Mouse (Mus musculus) forebrain, embryonic 12.5 days (tissue): ENCODE measurements around the gene Kin. TPM values are rescaled to one million over a fixed set of nuclear protein-coding genes. Genes with fewer than 3 reads are reported as not detected.
A peak's percentile ranks its signal among the peaks of the same experiment; 100 is the strongest.

ENCODE experiments used
- ATAC-seq: fragments of 200-750 bp; cut with Nextera tagmentation; 2 replicates; pipeline ENCODE4 v1.8.0; 2017; ENCODE audit warnings: moderate TSS enrichment; ENCODE audit not compliant: low FRiP score
- H3K27ac ChIP-seq: fragments of 300-500 bp; sonication (generic); 2 replicates; pipeline ENCODE4 v1.5.1; 2016; ENCODE audit warnings: mild to moderate bottlenecking
- H3K27me3 ChIP-seq: fragments of 300-500 bp; sonication (generic); 2 replicates; pipeline ENCODE4 v1.6.1; 2016; ENCODE audit warnings: mild to moderate bottlenecking
- H3K36me3 ChIP-seq: fragments of 300-500 bp; sonication (generic); replicated peaks from 2 replicates; pipeline ENCODE4 v1.6.1; 2016; ENCODE audit warnings: mild to moderate bottlenecking
- H3K4me1 ChIP-seq: fragments of 300-500 bp; sonication (generic); 2 replicates; pipeline ENCODE4 v1.6.1; 2016
- H3K4me2 ChIP-seq: fragments of 300-500 bp; sonication (generic); 2 replicates; pipeline ENCODE4 v1.6.1; 2016; ENCODE audit warnings: mild to moderate bottlenecking, moderate library complexity
- H3K4me3 ChIP-seq: fragments of 300-500 bp; sonication (generic); replicated peaks from 2 replicates; pipeline ENCODE4 v1.5.1; 2016; ENCODE audit warnings: mild to moderate bottlenecking
- H3K9ac ChIP-seq: fragments of 300-500 bp; sonication (generic); 2 replicates; pipeline ENCODE4 v1.6.1; 2016; ENCODE audit warnings: mild to moderate bottlenecking
- H3K9me3 ChIP-seq: fragments of 300-500 bp; sonication (generic); 2 replicates; pipeline ENCODE4 v1.6.1; 2016
- WGBS: fragments of 180-500 bp; shearing (Covaris S2); methylation state at CpG from one replicate; pipeline ENCODE4 v1.1.7; 2016; 5-methylcytosine and 5-hydroxymethylcytosine counted together
- polyA plus RNA-seq: library from polyadenylated mRNA; unstranded; fragments of >200 nt; fragmentation: Nextera tagmentation; extraction: Ambion mirVana; gene quantifications from 2 replicates; pipeline ENCODE4 v1.2.1, GENCODE M21; 2016

The Kin gene
- polyA plus RNA-seq, 1 experiment from 2014 or later: 44.9 TPM

GRCm38 (mm10) chr2:10079745-10080309 lies 566 bp upstream of the Kin start:
- Histone ChIP-seq H3K4me2 (peak overlapping the region; percentile 75), H3K9ac (peak overlapping the region; percentile 90), H3K4me3 (peak overlapping the region; percentile 89), H3K36me3 (0 out of 2 replicates have a peak, but pooled peaks cover 16% of the 10 kb centered on the region), H3K4me1 (peaks cover 27% of the 10 kb centered on the region), H3K27me3 (no peaks in the 10 kb centered on the region), H3K27ac (peak overlapping the region; percentile 87), H3K9me3 (no peaks in the 10 kb centered on the region)
- ATAC-seq: peak; percentile 6
- under 1% methylated on average over 28 of the region's 28 CpGs for WGBS

DNA sequence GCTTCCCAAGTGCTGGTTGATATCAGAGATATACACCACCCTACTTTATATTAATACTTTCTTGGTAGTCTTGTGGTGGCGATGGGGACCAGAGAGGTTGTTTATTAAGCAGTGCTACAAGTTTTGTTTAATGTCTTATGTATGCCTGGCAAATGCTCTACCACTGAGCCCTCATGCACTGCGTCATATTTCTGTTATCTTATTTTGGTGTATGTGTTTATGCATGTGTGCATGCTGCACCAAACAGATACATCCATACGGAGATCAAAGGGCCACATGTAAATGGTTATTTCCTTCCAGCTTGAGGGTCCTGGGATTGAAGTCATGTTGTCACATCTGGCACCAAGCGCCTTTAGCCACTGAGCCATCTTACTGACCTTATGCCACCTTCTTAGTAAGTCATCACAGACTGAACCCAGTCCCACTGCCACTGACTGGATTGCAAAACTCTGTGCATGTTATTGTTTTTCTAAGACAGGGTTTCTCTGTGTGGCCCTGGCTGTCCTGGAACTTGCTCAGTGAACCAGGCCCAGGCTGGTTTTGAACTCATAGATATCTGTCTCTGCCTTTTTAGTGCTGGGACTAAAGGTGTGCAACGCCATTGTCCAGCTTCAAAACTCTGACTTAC lies 1.2 kb downstream of the Kin start:
- H3K4me2 ChIP-seq: peak overlapping the region; percentile 68
- H3K9ac ChIP-seq: peak overlapping the region; percentile 90; the same call in 1 of the 2 replicates
- ATAC-seq: no peak
- no peaks in the 10 kb centered on the region for H3K9me3 ChIP-seq
- H3K36me3 ChIP-seq: peaks cover 26% of the 10 kb centered on the region
- no peaks in the 10 kb centered on the region for H3K27me3 ChIP-seq
- peak overlapping the region; percentile 89 for H3K4me3 ChIP-seq
- WGBS: 94% methylated on average over 5 of the region's 5 CpGs
- peaks cover 27% of the 10 kb centered on the region for H3K4me1 ChIP-seq
- no peak overlapping the region for H3K27ac ChIP-seq

DNA sequence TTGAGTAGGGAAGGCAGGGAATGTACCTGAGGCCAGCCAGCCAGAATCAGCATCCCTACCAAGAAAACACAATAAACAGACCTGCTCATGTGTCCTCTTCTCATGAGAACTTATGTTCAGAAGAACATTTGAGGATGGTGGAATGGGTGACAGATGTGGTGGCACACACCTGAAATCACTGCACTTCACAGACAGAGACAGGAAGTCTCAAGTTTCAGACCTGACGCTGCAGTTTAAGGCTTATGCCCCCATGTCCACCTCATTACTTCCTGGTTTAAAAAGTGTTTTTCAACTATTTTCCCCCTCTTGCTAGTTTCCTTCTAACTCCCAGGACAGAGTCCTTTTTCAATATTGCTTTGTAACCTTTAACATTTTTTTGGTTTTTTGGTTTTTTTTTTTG lies 2.3 kb downstream of the Kin start:
- H3K36me3 ChIP-seq: peaks cover 35% of the 10 kb centered on the region
- no peak overlapping the region for H3K27ac ChIP-seq
- no peak overlapping the region for H3K4me3 ChIP-seq
- peaks cover 27% of the 10 kb centered on the region for H3K4me1 ChIP-seq
- WGBS: 90% methylated on average over 1 of the region's 1 CpGs
- no peak for ATAC-seq
- no peak overlapping the region for H3K9ac ChIP-seq
- no peak overlapping the region for H3K4me2 ChIP-seq
- no peaks in the 10 kb centered on the region for H3K27me3 ChIP-seq
- H3K9me3 ChIP-seq: no peaks in the 10 kb centered on the region

- no peak overlapping the region for H3K9ac ChIP-seq
- no peaks in the 10 kb centered on the region for H3K27me3 ChIP-seq
- no peak overlapping the region for H3K4me3 ChIP-seq
- no peak overlapping the region for H3K27ac ChIP-seq
- H3K9me3 ChIP-seq: no peaks in the 10 kb centered on the region
- peaks cover 75% of the 10 kb centered on the region for H3K36me3 ChIP-seq
- no peak for ATAC-seq
- H3K4me1 ChIP-seq: peaks cover 3% of the 10 kb centered on the region; the same call in 1 of the 2 replicates
- 89% methylated on average over 8 of the region's 8 CpGs for WGBS
- H3K4me2 ChIP-seq: no peak overlapping the region
Measured at GRCm38 (mm10) chr2:10087256-10087850, 7.0 kb downstream of the Kin start.

GRCm38 (mm10) chr2:10094327-10095100 lies 14.1 kb downstream of the Kin start:
- H3K4me3 ChIP-seq: no peak overlapping the region
- H3K4me1 ChIP-seq: no peaks in the 10 kb centered on the region
- H3K9me3 ChIP-seq: no peaks in the 10 kb centered on the region
- no peaks in the 10 kb centered on the region for H3K27me3 ChIP-seq
- no peak overlapping the region for H3K9ac ChIP-seq
- no peak for ATAC-seq
- H3K36me3 ChIP-seq: peaks cover 34% of the 10 kb centered on the region
- H3K4me2 ChIP-seq: no peak overlapping the region
- no peak overlapping the region for H3K27ac ChIP-seq
- 89% methylated on average over 14 of the region's 14 CpGs for WGBS

GRCm38 (mm10) chr2:10098598-10099215 lies 18.3 kb downstream of the Kin start:
- H3K4me2 ChIP-seq: no peak overlapping the region
- peak; percentile 30; the same call in 1 of the 2 replicates for ATAC-seq
- no peak overlapping the region for H3K27ac ChIP-seq
- H3K36me3 ChIP-seq: no peaks in the 10 kb centered on the region
- 38% methylated on average over 9 of the region's 9 CpGs for WGBS
- no peaks in the 10 kb centered on the region for H3K4me1 ChIP-seq
- no peaks in the 10 kb centered on the region for H3K27me3 ChIP-seq
- no peak overlapping the region for H3K9ac ChIP-seq
- H3K4me3 ChIP-seq: no peak overlapping the region
- no peaks in the 10 kb centered on the region for H3K9me3 ChIP-seq

DNA sequence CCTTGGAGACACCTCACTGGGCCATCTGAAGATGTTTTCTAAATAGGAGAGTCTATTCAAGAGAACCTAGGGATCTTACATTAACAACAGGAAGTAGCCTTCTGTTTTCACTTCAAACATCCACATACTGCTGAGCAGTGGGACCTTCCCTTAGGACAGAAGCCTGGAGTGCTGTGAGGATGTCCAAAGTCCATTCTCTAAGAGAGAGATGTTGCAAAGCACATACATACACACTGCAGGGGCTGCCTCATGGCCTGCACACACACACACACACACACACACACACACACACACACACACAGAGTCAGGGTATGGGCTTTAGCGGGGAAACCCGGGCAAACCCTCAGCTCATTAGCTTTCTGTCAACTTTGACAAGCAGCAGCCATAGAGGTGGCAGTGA lies 20.1 kb downstream of the Kin start:
- H3K9ac ChIP-seq: no peak overlapping the region
- 80% methylated on average over 2 of the region's 2 CpGs for WGBS
- H3K36me3 ChIP-seq: no peaks in the 10 kb centered on the region
- no peaks in the 10 kb centered on the region for H3K4me1 ChIP-seq
- no peaks in the 10 kb centered on the region for H3K27me3 ChIP-seq
- no peaks in the 10 kb centered on the region for H3K9me3 ChIP-seq
- H3K27ac ChIP-seq: no peak overlapping the region
- no peak overlapping the region for H3K4me2 ChIP-seq
- no peak overlapping the region for H3K4me3 ChIP-seq
- no peak for ATAC-seq

DNA sequence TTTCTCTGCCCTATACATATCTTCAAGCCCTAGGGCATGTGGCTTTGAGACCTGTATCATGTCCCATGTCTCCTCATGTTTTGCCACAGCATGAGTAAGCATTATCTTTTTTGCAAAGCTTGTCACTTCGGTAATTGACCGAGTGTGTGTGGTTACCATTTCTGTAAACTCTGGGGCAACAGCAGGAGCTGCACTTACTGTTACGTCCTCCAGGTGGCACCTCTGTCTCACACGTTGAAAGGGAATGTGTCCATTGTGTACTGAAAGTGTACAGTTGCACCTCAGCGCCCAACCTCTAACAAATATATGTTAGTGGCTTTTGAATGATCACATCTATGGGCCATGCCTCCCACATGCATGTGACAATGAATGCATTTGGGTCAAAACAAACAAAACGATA lies 20.8 kb downstream of the Kin start:
- no peaks in the 10 kb centered on the region for H3K4me1 ChIP-seq
- no peaks in the 10 kb centered on the region for H3K9me3 ChIP-seq
- H3K27ac ChIP-seq: no peak overlapping the region
- no peak overlapping the region for H3K4me3 ChIP-seq
- WGBS: 44% methylated on average over 6 of the region's 6 CpGs
- H3K36me3 ChIP-seq: no peaks in the 10 kb centered on the region
- ATAC-seq: 0 out of 2 replicates have a peak, but pooled peaks have one; percentile 23
- no peak overlapping the region for H3K9ac ChIP-seq
- H3K4me2 ChIP-seq: no peak overlapping the region
- H3K27me3 ChIP-seq: no peaks in the 10 kb centered on the region

GRCm38 (mm10) chr2:10108535-10109189 lies 28.3 kb downstream of the Kin start:
- Histone ChIP-seq H3K9me3 (no peaks in the 10 kb centered on the region), H3K27me3 (no peaks in the 10 kb centered on the region), H3K4me3 (no peak overlapping the region), H3K9ac (no peak overlapping the region), H3K27ac (no peak overlapping the region), H3K4me1 (no peaks in the 10 kb centered on the region), H3K4me2 (no peak overlapping the region), H3K36me3 (no peaks in the 10 kb centered on the region)
- no peak for ATAC-seq
- 76% methylated on average over 6 of the region's 6 CpGs for WGBS

DNA sequence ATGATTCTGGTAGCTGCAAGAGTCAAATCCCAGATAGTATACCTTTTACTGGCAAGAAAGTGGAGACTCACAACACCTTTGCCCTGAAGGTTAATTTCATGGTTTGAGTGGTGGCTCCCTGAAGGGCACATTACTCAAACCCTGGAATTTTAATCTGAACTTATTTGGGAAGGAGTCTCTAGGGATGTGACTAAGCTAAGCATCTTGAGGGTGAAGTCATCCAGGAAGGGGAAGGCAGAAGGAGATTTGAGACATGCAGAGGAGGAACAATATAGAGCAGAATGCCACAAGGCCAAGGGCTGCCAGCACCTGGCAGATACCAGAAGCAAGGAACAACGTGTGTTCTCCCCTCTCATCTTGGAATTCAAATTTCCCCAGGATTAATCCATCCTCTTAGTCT lies 38.4 kb downstream of the Kin start:
- H3K27ac ChIP-seq: no peak overlapping the region
- H3K27me3 ChIP-seq: no peaks in the 10 kb centered on the region
- H3K9me3 ChIP-seq: no peaks in the 10 kb centered on the region
- no peak overlapping the region for H3K9ac ChIP-seq
- 61% methylated on average over 1 of the region's 1 CpGs for WGBS
- H3K4me3 ChIP-seq: no peak overlapping the region
- no peak for ATAC-seq
- no peaks in the 10 kb centered on the region for H3K36me3 ChIP-seq
- no peaks in the 10 kb centered on the region for H3K4me1 ChIP-seq
- H3K4me2 ChIP-seq: no peak overlapping the region

GRCm38 (mm10) chr2:10119276-10119675 lies 38.9 kb downstream of the Kin start:
- Histone ChIP-seq H3K4me3 (no peak overlapping the region), H3K9me3 (no peaks in the 10 kb centered on the region), H3K9ac (no peak overlapping the region), H3K4me1 (no peaks in the 10 kb centered on the region), H3K27me3 (no peaks in the 10 kb centered on the region), H3K4me2 (no peak overlapping the region), H3K27ac (no peak overlapping the region), H3K36me3 (no peaks in the 10 kb centered on the region)
- 89% methylated on average over 8 of the region's 8 CpGs for WGBS
- no peak for ATAC-seq

DNA sequence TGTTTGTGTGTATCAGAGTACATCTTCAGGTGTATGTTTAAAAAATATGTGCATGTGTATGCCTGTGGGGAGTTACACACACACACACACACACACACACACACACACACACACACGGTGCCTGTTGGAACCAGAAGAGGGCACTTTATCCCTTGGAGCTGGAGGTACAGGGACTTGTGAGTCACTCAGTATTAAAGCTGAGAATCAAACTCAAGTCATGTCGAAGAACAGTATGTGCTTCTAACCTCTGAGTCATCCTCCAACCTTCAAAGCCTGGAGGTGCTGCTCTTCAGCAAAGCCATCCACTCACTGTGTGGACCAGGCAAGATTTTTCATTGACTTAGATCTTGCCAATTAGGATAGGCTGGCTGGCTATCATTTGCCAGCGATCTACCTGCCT lies 41.4 kb downstream of the Kin start:
- Histone ChIP-seq H3K4me3 (no peak overlapping the region), H3K27me3 (no peaks in the 10 kb centered on the region), H3K9ac (no peak overlapping the region), H3K4me1 (no peaks in the 10 kb centered on the region), H3K36me3 (no peaks in the 10 kb centered on the region), H3K27ac (no peak overlapping the region), H3K9me3 (no peaks in the 10 kb centered on the region), H3K4me2 (no peak overlapping the region)
- 63% methylated on average over 3 of the region's 3 CpGs for WGBS
- no peak for ATAC-seq
